Mouse (Mus musculus) kidney, embryonic 14.5 days (tissue): ENCODE measurements around the gene Npas3. TPM values are rescaled to one million over a fixed set of nuclear protein-coding genes. Genes with fewer than 3 reads are reported as not detected.

Experiments used
- ATAC-seq: fragments of 200-750 bp; cut with Nextera tagmentation; 2 replicates; pipeline ENCODE4 v1.8.0; 2017; ENCODE audit warnings: moderate number of reproducible peaks, mild to moderate bottlenecking, moderate TSS enrichment, moderate library complexity; ENCODE audit not compliant: low FRiP score, low TSS enrichment
- H3K27ac ChIP-seq: fragments of 300-500 bp; sonication (generic); 2 replicates; pipeline ENCODE4 v1.5.1; 2014; ENCODE audit warnings: low read depth, mild to moderate bottlenecking, low read length, moderate library complexity, mixed read lengths
- H3K27me3 ChIP-seq: fragments of 300-500 bp; sonication (generic); 2 replicates; pipeline ENCODE4 v1.6.1; 2014; ENCODE audit warnings: mild to moderate bottlenecking, low read length; ENCODE audit not compliant: control insufficient read depth, insufficient read depth
- H3K36me3 ChIP-seq: fragments of 300-500 bp; sonication (generic); 2 replicates; pipeline ENCODE4 v1.6.1; 2014; ENCODE audit warnings: low read length, mixed read lengths; ENCODE audit not compliant: control insufficient read depth, insufficient read depth
- H3K4me1 ChIP-seq: fragments of 300-500 bp; sonication (generic); 2 replicates; pipeline ENCODE4 v1.6.1; 2014; ENCODE audit warnings: low read length, mixed read lengths; ENCODE audit not compliant: control insufficient read depth, insufficient read depth
- H3K4me2 ChIP-seq: fragments of 300-500 bp; sonication (generic); replicated peaks from 2 replicates; pipeline ENCODE4 v1.6.1; 2014; ENCODE audit warnings: low read depth, mild to moderate bottlenecking, low read length
- H3K4me3 ChIP-seq: fragments of 300-500 bp; sonication (generic); 2 replicates; pipeline ENCODE4 v1.5.1; 2014; ENCODE audit warnings: mild to moderate bottlenecking, low read length
- H3K9ac ChIP-seq: fragments of 300-500 bp; sonication (generic); 2 replicates; pipeline ENCODE4 v1.6.1; 2014; ENCODE audit warnings: low read depth, mild to moderate bottlenecking, low read length, moderate library complexity
- H3K9me3 ChIP-seq: fragments of 300-500 bp; sonication (generic); 2 replicates; pipeline ENCODE4 v1.6.1; 2016; ENCODE audit warnings: low read length; ENCODE audit not compliant: control insufficient read depth
- WGBS: fragments of 180-500 bp; shearing (Covaris S2); extraction: QIAGEN DNeasy Blood & Tissue Kit; methylation state at CpG from one replicate; pipeline ENCODE4 v1.1.7; 2014; 5-methylcytosine and 5-hydroxymethylcytosine counted together
- polyA plus RNA-seq: library from polyadenylated mRNA; unstranded; fragments of >200 nt; fragmentation: Nextera tagmentation; extraction: Ambion mirVana; gene quantifications from 2 replicates; pipeline ENCODE4 v1.2.1, GENCODE M21; 2014

Gene Npas3
- polyA plus RNA-seq, result 1.1 and 3.2 TPM in 2 replicates

GRCm38 (mm10) chr12:53248101-53248727 is at the start of gene Npas3:
Npas3 (plus strand) TSS chr12:53248677.
- peak; percentile 36; the same call in 1 of the 2 replicates for ATAC-seq
- Histone ChIP-seq H3K4me2 (peak within 1 kb of the TSS; percentile 74), H3K4me1 (peaks cover 14% of the 10 kb centered on the region; the same call in 1 of the 2 replicates), H3K4me3 (peak within 1 kb of the TSS; percentile 44), H3K27me3 (peaks cover 75% of the 10 kb centered on the region), H3K9ac (peak within 1 kb of the TSS; percentile 32; the same call in 1 of the 2 replicates), H3K36me3 (no peaks in the 10 kb centered on the region), H3K27ac (no peak within 1 kb of the TSS), H3K9me3 (no peaks in the 10 kb centered on the region)
- WGBS, result under 1% methylated on average over 47 of the region's 62 CpGs

- Histone ChIP-seq H3K4me3 (no peak overlapping the region), H3K4me1 (no peaks in the 10 kb centered on the region), H3K4me2 (no peak overlapping the region), H3K36me3 (no peaks in the 10 kb centered on the region), H3K9me3 (no peaks in the 10 kb centered on the region), H3K9ac (no peak overlapping the region), H3K27ac (no peak overlapping the region), H3K27me3 (no peaks in the 10 kb centered on the region)
- ATAC-seq, result no peak
- 92% methylated on average over 15 of the region's 15 CpGs for WGBS
Observed at GRCm38 (mm10) chr12:53217141-53217540, 31.3 kb upstream of the Npas3 start.

- no peaks in the 10 kb centered on the region for H3K27me3 ChIP-seq
- no peak for ATAC-seq
- H3K27ac ChIP-seq, result no peak overlapping the region
- H3K4me3 ChIP-seq, result no peak overlapping the region
- H3K4me1 ChIP-seq, result no peaks in the 10 kb centered on the region
- H3K9ac ChIP-seq, result no peak overlapping the region
- no peak overlapping the region for H3K4me2 ChIP-seq
- H3K9me3 ChIP-seq, result no peaks in the 10 kb centered on the region
- H3K36me3 ChIP-seq, result no peaks in the 10 kb centered on the region
- WGBS, result 70% methylated on average over 4 of the region's 4 CpGs
Observed at GRCm38 (mm10) chr12:53222742-53223141, 25.7 kb upstream of the Npas3 start.

- Histone ChIP-seq H3K27me3 (no peaks in the 10 kb centered on the region), H3K4me1 (no peaks in the 10 kb centered on the region), H3K9ac (no peak overlapping the region), H3K4me2 (no peak overlapping the region), H3K27ac (no peak overlapping the region), H3K36me3 (no peaks in the 10 kb centered on the region), H3K4me3 (no peak overlapping the region), H3K9me3 (no peaks in the 10 kb centered on the region)
- 51% methylated on average over 4 of the region's 4 CpGs for WGBS
- no peak for ATAC-seq
Observed at GRCm38 (mm10) chr12:53227356-53227755, 21.1 kb upstream of the Npas3 start.

- Histone ChIP-seq H3K9me3 (no peaks in the 10 kb centered on the region), H3K4me2 (no peak overlapping the region), H3K27me3 (no peaks in the 10 kb centered on the region), H3K4me3 (no peak overlapping the region), H3K27ac (no peak overlapping the region), H3K4me1 (no peaks in the 10 kb centered on the region), H3K9ac (no peak overlapping the region), H3K36me3 (no peaks in the 10 kb centered on the region)
- no peak for ATAC-seq
- 74% methylated on average over 2 of the region's 2 CpGs for WGBS
Observed at GRCm38 (mm10) chr12:53229419-53229818, 19.1 kb upstream of the Npas3 start.

- Histone ChIP-seq H3K4me2 (peak overlapping the region; percentile 74), H3K36me3 (no peaks in the 10 kb centered on the region), H3K4me3 (peak overlapping the region; percentile 44), H3K27ac (no peak overlapping the region), H3K27me3 (peaks cover 78% of the 10 kb centered on the region), H3K9ac (no peak overlapping the region), H3K4me1 (peaks cover 8% of the 10 kb centered on the region; the same call in 1 of the 2 replicates), H3K9me3 (no peaks in the 10 kb centered on the region)
- WGBS, result under 1% methylated on average over 12 of the region's 12 CpGs
- no peak for ATAC-seq
Observed at GRCm38 (mm10) chr12:53246181-53246580, 2.3 kb upstream of the Npas3 start.

GRCm38 (mm10) chr12:53246581-53247490 is 1.6 kb upstream of the Npas3 start:
- H3K36me3 ChIP-seq, result no peaks in the 10 kb centered on the region
- ATAC-seq, result peak; percentile 48; the same call in 1 of the 2 replicates
- 1% methylated on average over 28 of the region's 28 CpGs for WGBS
- no peaks in the 10 kb centered on the region for H3K9me3 ChIP-seq
- H3K27me3 ChIP-seq, result peaks cover 81% of the 10 kb centered on the region
- peak overlapping the region; percentile 74 for H3K4me2 ChIP-seq
- peaks cover 14% of the 10 kb centered on the region; the same call in 1 of the 2 replicates for H3K4me1 ChIP-seq
- no peak overlapping the region for H3K9ac ChIP-seq
- peak overlapping the region; percentile 44 for H3K4me3 ChIP-seq
- no peak overlapping the region for H3K27ac ChIP-seq

GRCm38 (mm10) chr12:53247491-53248035 is 914 bp upstream of the Npas3 start:
- peak overlapping the region; percentile 44 for H3K4me3 ChIP-seq
- H3K9me3 ChIP-seq, result no peaks in the 10 kb centered on the region
- H3K27ac ChIP-seq, result no peak overlapping the region
- no peaks in the 10 kb centered on the region for H3K36me3 ChIP-seq
- peaks cover 14% of the 10 kb centered on the region; the same call in 1 of the 2 replicates for H3K4me1 ChIP-seq
- H3K4me2 ChIP-seq, result peak overlapping the region; percentile 74
- peaks cover 78% of the 10 kb centered on the region for H3K27me3 ChIP-seq
- H3K9ac ChIP-seq, result no peak overlapping the region
- ATAC-seq, result no peak
- under 1% methylated on average over 25 of the region's 25 CpGs for WGBS
